Mouse (Mus musculus) heart, adult 2 months (tissue): ENCODE data around the gene Dnajb7.

ENCODE experiments used
- CTCF ChIP-seq: fragments of 200-600 bp; IDR thresholded peaks from 2 replicates; pipeline ENCODE4 v1.8.1; 2022; ENCODE audit warnings: antibody characterized with exemption, mild to moderate bottlenecking, moderate library complexity
- EP300 ChIP-seq: fragments of 200-500 bp; IDR thresholded peaks from 2 replicates; pipeline ENCODE4 v1.6.1; 2011; ENCODE audit warnings: low read depth, low read length, control low read depth; ENCODE audit not compliant: insufficient read depth
- POLR2A ChIP-seq: fragments of 200-500 bp; IDR thresholded peaks from 2 replicates; pipeline ENCODE4 v1.6.1; 2011; ENCODE audit warnings: mild to moderate bottlenecking, low read depth, low read length, control low read depth; ENCODE audit not compliant: insufficient read depth

DNA sequence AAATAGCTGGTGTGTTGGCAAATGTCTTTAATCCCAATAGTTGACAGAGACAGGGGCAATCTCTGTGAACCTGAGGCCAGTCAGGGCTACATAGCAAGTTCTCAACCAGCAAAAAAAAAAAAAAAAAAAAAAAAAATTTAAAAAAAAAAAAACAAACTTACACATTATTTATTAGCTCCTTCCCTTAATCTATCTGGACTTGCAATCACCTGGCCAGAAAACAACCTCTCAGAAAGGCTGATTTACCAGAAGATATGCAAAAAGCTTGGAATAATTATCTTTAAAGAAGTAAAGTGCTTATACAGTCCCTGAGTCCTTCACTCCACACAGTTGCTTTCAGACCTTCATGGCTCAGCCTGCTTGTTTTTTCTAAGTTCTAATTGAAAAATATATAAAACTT is 9.9 kb downstream of the Dnajb7 start:
- no peak for TF ChIP-seq CTCF
- TF ChIP-seq POLR2A: no peak
- no peak for TF ChIP-seq EP300
